Mouse (Mus musculus): Measurements from ENCODE around the gene Cald1.

DNA sequence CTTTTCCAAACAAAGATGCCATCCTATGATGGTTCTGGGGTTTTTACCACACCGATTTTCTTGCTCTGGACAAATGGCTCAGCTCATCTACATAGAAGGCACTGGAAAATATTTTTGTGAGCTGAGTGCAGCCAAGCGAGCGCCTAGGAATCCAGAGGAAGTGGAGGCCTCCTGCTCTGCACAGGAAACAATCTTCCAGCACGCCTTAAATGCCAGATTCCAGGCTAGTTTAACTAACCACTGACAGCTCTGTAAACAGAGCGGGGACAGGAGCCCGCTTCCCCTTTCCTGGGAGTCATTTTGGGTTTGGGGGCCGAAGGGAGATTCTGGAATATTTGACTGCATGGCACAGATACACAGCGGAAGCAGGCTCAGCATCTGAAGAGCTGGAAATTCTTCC is 86.6 kb downstream of the Cald1 start:
- TF ChIP-seq POLR2A (IDR thresholded peaks at IDR 0.05; ENCODE audit: low read depth, low read length) = no peak
- no peak for TF ChIP-seq CTCF (conservative IDR thresholded peaks at IDR 0.05; ENCODE audit: insufficient read depth, insufficient read length, low read depth, low read length)

All from kidney, adult 2 months (tissue).